Mouse (Mus musculus) G1E (cell line): Measurements from ENCODE around the gene Etnk2.

ENCODE experiments used
- CTCF ChIP-seq: IDR thresholded peaks from 2 replicates; pipeline ENCODE4 v1.5.1; 2012; ENCODE audit warnings: low read depth, low read length, inconsistent platforms, mixed read lengths
- GATA1 ChIP-seq: IDR thresholded peaks from 2 replicates; pipeline ENCODE4 v1.6.1; 2012; ENCODE audit warnings: borderline replicate concordance, low read length, inconsistent platforms, mixed read lengths
- GATA2 ChIP-seq: IDR thresholded peaks from 2 replicates; pipeline ENCODE4 v1.6.1; 2012; ENCODE audit warnings: low read depth, low read length, inconsistent platforms, borderline replicate concordance
- POLR2AphosphoS5 ChIP-seq: IDR thresholded peaks from 2 replicates; pipeline ENCODE4 v1.6.1; 2012; ENCODE audit warnings: low read depth, low read length, inconsistent platforms; ENCODE audit not compliant: insufficient replicate concordance
- TAL1 ChIP-seq: conservative IDR thresholded peaks from 2 replicates; pipeline ENCODE4 v1.6.1; 2012; ENCODE audit warnings: low read depth, low read length, inconsistent platforms, mixed read lengths

DNA sequence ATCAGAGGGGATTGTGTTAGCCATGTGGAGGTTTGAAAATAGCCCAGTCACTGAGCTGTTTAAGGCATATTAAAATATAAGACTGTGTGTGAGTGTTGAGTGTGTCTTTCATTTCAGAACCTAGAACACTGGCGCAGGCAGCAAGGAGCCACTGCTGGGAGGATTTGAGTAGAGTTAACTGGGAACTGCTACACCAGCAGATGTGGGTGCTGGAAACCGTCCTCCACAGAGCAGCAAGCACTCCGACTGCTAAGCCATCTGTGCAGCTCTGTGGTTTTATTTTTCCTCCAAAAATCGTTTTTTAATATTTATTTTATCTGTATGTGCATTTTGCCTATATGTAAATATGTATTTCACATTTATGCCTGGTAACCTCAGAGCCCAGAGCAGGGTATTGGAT is 31.3 kb downstream of the Etnk2 start:
- TF ChIP-seq CTCF (no peak), GATA2 (no peak), POLR2AphosphoS5 (no peak), GATA1 (no peak), TAL1 (no peak)
